Mouse (Mus musculus): Measurements from ENCODE around the gene Pik3r5.

DNA sequence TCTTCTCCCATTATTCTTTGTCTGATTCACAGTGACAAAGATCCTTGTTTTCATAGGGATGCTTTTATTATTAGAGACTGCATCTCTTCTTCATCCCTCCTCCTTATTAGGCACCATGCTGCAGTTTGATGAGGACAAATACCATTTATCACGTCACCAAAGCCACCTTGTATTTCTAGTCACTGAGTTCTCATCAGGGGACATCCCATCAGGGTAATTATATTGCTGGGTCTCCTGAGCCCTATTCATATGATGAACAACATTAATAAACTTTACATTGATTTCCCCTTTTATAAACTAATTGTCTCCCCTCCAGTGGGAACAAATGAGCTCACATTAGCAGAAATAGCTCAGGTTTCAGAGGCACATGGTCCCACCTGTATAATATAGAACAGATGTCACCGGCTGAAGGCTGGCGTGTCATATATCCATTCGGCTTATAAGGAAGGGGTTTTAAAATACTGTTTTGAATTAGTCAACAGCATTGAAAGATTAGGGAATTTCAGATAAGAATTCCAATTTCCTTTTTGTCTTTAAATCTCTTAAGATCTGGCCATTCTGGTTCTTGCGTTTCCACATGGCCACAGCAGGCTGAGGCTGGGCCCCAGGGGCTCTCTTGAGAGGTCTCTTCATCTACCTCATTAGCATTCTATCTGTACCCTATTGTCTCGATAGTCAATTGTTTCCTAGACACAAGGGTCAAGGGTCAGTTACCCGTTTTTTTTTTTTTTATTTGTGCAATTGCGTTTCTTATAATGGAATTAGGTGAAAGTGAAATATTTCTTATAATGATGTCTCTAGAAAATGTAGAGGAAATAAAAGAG, 6.2 kb upstream of the Pik3r5 start:
- TF ChIP-seq CTCF (IDR thresholded peaks at IDR 0.05; ENCODE audit: low read depth) (no peak), EP300 (IDR thresholded peaks at IDR 0.05; ENCODE audit: low read depth) (no peak)

Measured in liver, postnatal 0 days (tissue).